Mouse (Mus musculus) E14TG2a.4 (cell line): ENCODE measurements around the gene Ptcd3.

Experiments used
- CTCF ChIP-seq: conservative IDR thresholded peaks from 2 replicates; pipeline ENCODE4 v1.5.1; 2014; ENCODE audit warnings: low read length
- NANOG ChIP-seq: IDR thresholded peaks from 2 replicates; pipeline ENCODE4 v1.6.1; 2014; ENCODE audit warnings: borderline replicate concordance, low read length, mixed read lengths
- POU5F1 ChIP-seq: IDR thresholded peaks from 2 replicates; pipeline ENCODE4 v1.6.1; 2014; ENCODE audit warnings: low read length, borderline replicate concordance

DNA sequence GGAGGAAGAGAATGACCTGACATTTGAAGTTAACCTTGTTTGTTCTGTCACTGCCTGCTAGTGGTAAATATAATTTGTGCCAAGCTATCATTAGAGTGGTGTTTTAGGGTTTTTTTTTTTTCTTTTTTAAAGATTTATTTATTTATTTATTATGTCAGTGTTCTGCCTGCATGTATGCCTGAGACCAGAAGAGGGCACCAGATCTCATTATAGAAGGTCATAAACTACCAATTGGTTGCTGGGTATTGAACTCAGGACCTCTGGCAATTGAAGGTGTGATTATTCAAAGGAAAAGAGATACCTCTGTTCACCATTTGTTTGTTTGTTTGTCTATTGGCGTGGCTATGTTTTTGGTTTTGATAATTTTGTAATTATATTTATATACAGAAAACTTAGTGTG is 39.7 kb downstream of the Ptcd3 start:
- TF ChIP-seq CTCF (peak; percentile 25; the same call in 1 of the 2 replicates), NANOG (no peak), POU5F1 (no peak)
